Mouse (Mus musculus): ENCODE results near the gene Tnnt2.

Tnnt2 gene

GRCm38 (mm10) chr1:135899991-135900515, 63.9 kb downstream of the Tnnt2 start:
- no peak for DNase-seq (ENCODE audit: low spot score in 2 of 2)
